Mouse (Mus musculus) ES-E14 (cell line): ENCODE measurements around the gene Vapa. TPM values are rescaled to one million over a fixed set of nuclear protein-coding genes. Genes with fewer than 3 reads are reported as not detected.
A peak's percentile ranks its signal among the peaks of the same experiment; 100 is the strongest.
"Not testable (repeated sequence)": the region's sequence is repeated elsewhere in the genome, so short reads cannot be mapped to it uniquely, and the experiment has no call there.

Experiments used
- DNase-seq: peaks from one replicate; pipeline ENCODE4 v3.0.0-alpha.2; 2013; ENCODE audit warnings: low read depth, low spot score
- H3K27ac ChIP-seq: 2 replicates; pipeline ENCODE4 v1.5.1; 2012; ENCODE audit warnings: low read depth, mild to moderate bottlenecking, low read length, moderate library complexity, mixed read lengths; ENCODE audit not compliant: poor library complexity, insufficient read depth, severe bottlenecking
- H3K36me3 ChIP-seq: 2 replicates; pipeline ENCODE4 v1.6.1; 2012; ENCODE audit warnings: mild to moderate bottlenecking, low read length, moderate library complexity, mixed read lengths; ENCODE audit not compliant: control insufficient read depth, poor library complexity, insufficient read depth, severe bottlenecking
- H3K4me1 ChIP-seq, 2 experiments: fragments of 150-350 bp in 1 of 2; sonication (generic) in 1 of 2; 2 replicates each; pipeline ENCODE4 v1.6.1; 2012; ENCODE audit warnings: low read length in 2 of 2, mild to moderate bottlenecking in 1 of 2, mixed read lengths in 1 of 2; ENCODE audit not compliant: control insufficient read depth in 2 of 2, insufficient read depth in 2 of 2, poor library complexity in 1 of 2
- H3K4me3 ChIP-seq, 2 experiments: fragments of 150-350 bp in 1 of 2; sonication (generic) in 1 of 2; 2 replicates each; pipeline ENCODE4 v1.5.1; 2012; ENCODE audit warnings: low read length in 2 of 2, low read depth in 1 of 2, mild to moderate bottlenecking in 1 of 2, mixed read lengths in 1 of 2; ENCODE audit not compliant: insufficient read depth in 1 of 2, poor library complexity in 1 of 2, severe bottlenecking in 1 of 2
- H3K9ac ChIP-seq: 2 replicates; pipeline ENCODE4 v1.6.1; 2012; ENCODE audit warnings: low read depth, mild to moderate bottlenecking, low read length, mixed read lengths; ENCODE audit not compliant: poor library complexity, insufficient read depth, severe bottlenecking
- H3K9me3 ChIP-seq: fragments of 150-350 bp; sonication (generic); 2 replicates; pipeline ENCODE4 v1.6.1; 2012; ENCODE audit warnings: low read depth, mild to moderate bottlenecking, low read length; ENCODE audit not compliant: control insufficient read depth, insufficient read depth
- CHD2 ChIP-seq: IDR thresholded peaks from 2 replicates; pipeline ENCODE4 v1.6.1; 2014; ENCODE audit warnings: mild to moderate bottlenecking, low read depth, low read length, inconsistent platforms
- HCFC1 ChIP-seq: IDR thresholded peaks from 2 replicates; pipeline ENCODE4 v1.6.1; 2012; ENCODE audit warnings: low read length, inconsistent platforms, borderline replicate concordance; ENCODE audit not compliant: insufficient read depth
- MAFK ChIP-seq: IDR thresholded peaks from 2 replicates; pipeline ENCODE4 v1.6.1; 2014; ENCODE audit warnings: mild to moderate bottlenecking, low read depth, low read length, inconsistent platforms; ENCODE audit not compliant: insufficient read depth
- ZC3H11A ChIP-seq: IDR thresholded peaks from 2 replicates; pipeline ENCODE4 v1.6.1; 2012; ENCODE audit warnings: low read depth, mild to moderate bottlenecking, inconsistent platforms, low read length, borderline replicate concordance
- ZNF384 ChIP-seq: IDR thresholded peaks from 2 replicates; pipeline ENCODE4 v1.6.1; 2012; ENCODE audit warnings: low read depth, low read length, inconsistent platforms
- in situ Hi-C, 2 experiments: fragments of 600-800 bp; cut with MboI; formaldehyde crosslinking; loops; one replicate each; pipeline ENCODE4 v1.15.1; 2025; ENCODE audit warnings: low sequenced_read_pairs in 2 of 2, inconsistent platforms in 1 of 2; ENCODE audit not compliant: unreplicated experiment in 2 of 2
- total RNA-seq: library from RNA; depleted of rRNA; stranded (reverse); fragments of 300-350 nt; gene quantifications from 2 replicates; pipeline ENCODE4 v1.2.3, GENCODE M21; 2012; rRNA removed

The Vapa gene
- total RNA-seq, 1 experiment: 78.0 TPM

DNA sequence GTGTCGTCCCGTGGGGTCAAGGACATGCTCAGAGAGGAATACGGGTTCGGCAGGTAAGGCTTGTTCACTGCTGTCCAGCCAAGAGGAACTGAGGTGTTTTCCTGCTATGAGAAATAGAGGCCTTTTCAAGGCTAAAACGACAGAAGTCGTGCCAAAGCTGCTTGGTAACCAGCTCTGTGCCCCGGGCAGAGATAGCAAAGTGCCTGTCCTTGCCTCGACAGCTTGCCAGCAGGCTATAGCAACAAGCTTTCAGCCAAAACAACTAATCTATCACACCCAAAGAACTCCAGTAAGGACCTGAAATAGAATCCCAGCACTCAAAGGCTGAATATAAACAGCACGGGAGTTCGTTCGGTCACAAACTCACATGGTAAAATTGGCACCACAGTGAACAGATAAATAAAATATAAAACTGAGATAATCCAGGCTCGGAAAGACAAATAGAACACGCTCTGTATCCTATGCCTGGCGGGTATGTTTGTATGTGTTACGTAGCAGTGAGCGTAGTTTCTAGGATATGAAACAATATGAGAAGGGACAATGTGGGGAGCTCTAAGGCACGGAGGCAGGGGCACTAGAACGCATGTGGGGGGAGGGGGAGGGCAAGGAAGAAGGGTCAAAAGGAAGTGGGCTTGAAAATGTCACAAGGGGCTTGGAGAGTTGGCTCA is 64.5 kb downstream of the Vapa start:
- no peak for TF ChIP-seq HCFC1
- TF ChIP-seq CHD2: no peak
- TF ChIP-seq MAFK: no peak
- TF ChIP-seq ZNF384: no peak
- TF ChIP-seq ZC3H11A: no peak
- in situ Hi-C loops: no loop called here

DNA sequence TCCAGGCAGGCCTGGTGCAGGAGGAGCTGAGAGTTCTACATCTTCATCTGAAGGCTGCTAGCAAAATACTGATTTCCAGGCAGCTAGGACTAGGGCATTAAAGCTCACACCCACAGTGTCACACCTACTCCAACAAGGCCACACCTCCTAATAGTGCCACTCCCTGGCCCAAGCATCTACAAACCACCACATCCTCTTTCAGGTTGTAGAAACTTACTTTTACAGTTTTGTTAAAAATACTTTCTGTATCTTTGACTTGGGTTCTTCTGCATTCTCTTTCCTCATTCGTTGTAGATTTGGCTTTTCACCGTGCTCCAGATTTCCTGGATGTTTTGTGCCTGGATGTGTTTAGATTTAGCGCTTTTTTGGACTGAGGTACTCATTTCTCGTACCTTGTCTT is 67.1 kb downstream of the Vapa start:
- in situ Hi-C loops, DNase-seq, H3K4me3 ChIP-seq, H3K27ac ChIP-seq, H3K4me1 ChIP-seq, H3K9ac ChIP-seq, H3K36me3 ChIP-seq, H3K9me3 ChIP-seq: not testable (repeated sequence)

More for the DNA sequence above, 64.5 kb downstream of the Vapa start:
- no peak for DNase-seq
- Histone ChIP-seq H3K9ac (no peak overlapping the region), H3K4me1 (peaks cover 0 to 2% of the 10 kb centered on the region in 2 experiments; a peak in 1 of 4 replicates), H3K9me3 (no peaks in the 10 kb centered on the region), H3K27ac (no peak overlapping the region), H3K36me3 (no peaks in the 10 kb centered on the region), H3K4me3 (no peak overlapping the region)

DNA sequence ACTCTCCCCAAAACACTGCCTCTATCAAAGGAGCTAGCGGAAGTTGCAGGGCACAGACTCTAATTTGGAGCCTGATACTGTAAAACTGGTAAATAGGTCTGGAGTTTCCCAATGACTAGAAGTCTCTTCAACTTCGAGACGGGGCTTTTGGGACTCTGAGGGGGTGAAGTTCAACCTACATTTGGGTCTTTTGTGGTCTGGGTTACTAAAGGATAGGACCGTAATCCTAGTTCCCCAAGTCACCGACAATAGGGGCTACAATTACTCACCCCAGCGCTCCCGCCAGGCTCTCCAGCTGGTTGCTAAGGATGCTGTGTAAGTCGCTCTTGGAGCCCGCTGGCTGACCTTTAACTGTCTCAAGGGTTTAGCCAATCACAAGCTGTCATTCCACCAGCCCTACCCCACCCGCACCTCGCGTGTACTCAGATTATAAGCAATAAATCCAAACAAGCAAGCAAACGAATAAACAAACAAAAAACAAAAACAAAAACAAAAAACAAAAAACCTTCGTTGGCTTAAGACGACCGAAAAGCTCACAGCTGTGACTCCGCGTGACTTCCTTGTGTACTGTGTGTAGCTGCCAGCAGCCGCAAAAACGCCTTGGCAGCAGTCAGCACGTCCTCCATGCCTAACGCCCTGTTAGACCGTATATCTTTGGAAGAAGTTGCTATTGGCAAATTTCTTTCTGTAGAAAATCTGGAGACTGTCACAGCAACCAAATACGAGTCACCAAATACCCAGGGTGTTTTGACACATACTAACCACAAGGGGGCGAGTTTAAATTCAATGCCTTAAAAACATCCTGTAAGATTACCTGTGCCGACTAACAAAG is 72.7 kb downstream of the Vapa start, which contains the start of gene Tmem232:
Gene Tmem232, minus strand, starts transcription at position 342 of the 832 bp plus-strand sequence.
- Histone ChIP-seq H3K9me3 (no peaks in the 10 kb centered on the region), H3K27ac (no peak within 1 kb of the TSS), H3K9ac (no peak within 1 kb of the TSS), H3K4me3 (peak within 1 kb of the TSS in 1 of 2 experiments; percentile 6; a peak in 1 of 4 replicates), H3K36me3 (no peaks in the 10 kb centered on the region), H3K4me1 (no peaks in the 10 kb centered on the region; a peak in 1 of 4 replicates)
- TF ChIP-seq ZNF384 (no peak), ZC3H11A (no peak), MAFK (no peak), HCFC1 (no peak), CHD2 (no peak)
- in situ Hi-C loops: no loop called here
- DNase-seq: peak; percentile 29

DNA sequence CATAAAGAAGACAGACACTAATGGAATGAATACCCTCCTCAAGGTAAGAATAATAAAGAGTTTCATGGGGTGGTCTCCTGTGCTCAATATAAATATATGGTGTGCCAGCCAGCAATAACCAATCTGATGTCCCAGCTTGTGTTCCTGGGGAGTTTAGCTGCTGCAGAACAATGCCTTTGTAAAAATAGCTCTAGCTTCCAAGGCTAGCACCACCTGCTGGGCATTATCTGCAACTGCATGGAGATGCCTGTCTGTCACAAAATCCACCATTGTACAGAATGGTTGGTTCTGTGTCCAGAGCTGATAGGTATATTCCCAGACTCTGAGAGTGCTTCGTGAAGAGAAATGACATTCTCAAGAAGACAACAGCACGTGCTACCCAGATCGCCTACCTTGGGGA is 77.2 kb downstream of the Vapa start:
- no peaks in the 10 kb centered on the region for H3K9me3 ChIP-seq

DNA sequence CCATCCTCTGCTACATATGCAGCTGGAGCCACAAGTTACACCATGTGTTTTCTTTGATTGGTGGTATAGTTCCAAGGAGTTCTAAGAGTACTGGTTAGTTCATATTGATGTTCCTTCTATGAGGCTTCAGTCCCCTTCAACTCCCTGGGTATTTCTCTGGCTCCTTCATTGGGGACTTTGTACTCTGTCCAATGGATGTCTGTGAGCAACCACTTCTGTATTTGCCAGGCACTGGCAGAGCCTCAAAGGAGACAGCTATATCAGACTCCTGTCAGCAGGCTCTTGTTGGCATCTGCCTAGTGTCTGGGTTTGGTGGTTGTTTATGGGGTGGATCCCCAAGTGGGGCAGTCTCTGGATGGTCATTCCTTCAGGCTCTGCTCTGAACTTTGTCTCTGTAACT is 81.0 kb downstream of the Vapa start:
- H3K4me1 ChIP-seq, in situ Hi-C loops, H3K9ac ChIP-seq, H3K27ac ChIP-seq, H3K4me3 ChIP-seq, H3K36me3 ChIP-seq, DNase-seq, H3K9me3 ChIP-seq: not testable (repeated sequence)

More for the DNA sequence above, 77.2 kb downstream of the Vapa start:
- H3K36me3 ChIP-seq: no peaks in the 10 kb centered on the region
- in situ Hi-C loops: no loop called here
- TF ChIP-seq ZC3H11A (peak; percentile 48), ZNF384 (no peak)
- DNase-seq: peak; percentile 51
- H3K4me1 ChIP-seq: no peaks in the 10 kb centered on the region; a peak in 1 of 4 replicates
- H3K4me3 ChIP-seq: no peak overlapping the region
- H3K9ac ChIP-seq: no peak overlapping the region
- H3K27ac ChIP-seq: no peak overlapping the region

Other genes with a start within 250 kb of the Vapa start
- gene Tmem232, start 72.8 kb downstream of the Vapa start, total RNA-seq: 0.09 TPM in 1 of 2 replicates, not detected in the other
- 0.13 and 0.37 TPM in 2 replicates for gene Txndc2, start 28.6 kb upstream of the Vapa start, total RNA-seq
- 16.4 and 22.8 TPM in 2 replicates for gene Rab31, start 159.2 kb upstream of the Vapa start, total RNA-seq
- 40.3 and 48.9 TPM in 2 replicates for gene Ppp4r1, start 169.0 kb upstream of the Vapa start, total RNA-seq